Mouse (Mus musculus) cerebellum, postnatal 36 days (tissue): ENCODE data around the gene B4galnt1.
A peak's percentile ranks its signal among the peaks of the same experiment; 100 is the strongest.
"Not testable (repeated sequence)": the region's sequence is repeated elsewhere in the genome, so short reads cannot be mapped to it uniquely, and the experiment has no call there.

Source experiments
- DNase-seq, 2 experiments: peaks; one replicate each; pipeline ENCODE4 v3.0.0; 2021 to 2022; ENCODE audit warnings: mixed read lengths in 2 of 2

B4galnt1 gene

GRCm38 (mm10) chr10:127164631-127165353, at the start of gene B4galnt1:
Gene B4galnt1, plus strand, starts transcription at chr10:127165225.
- peak; percentile 83 to 87 for DNase-seq

- DNase-seq = no peak
These were observed 46.6 kb upstream of the B4galnt1 start for GRCm38 (mm10) chr10:127118470-127118869.

- no peak for DNase-seq
These were observed 45.8 kb upstream of the B4galnt1 start for GRCm38 (mm10) chr10:127119229-127119628.

GRCm38 (mm10) chr10:127120301-127121065, 44.5 kb upstream of the B4galnt1 start:
- DNase-seq = peak in 1 of 2 experiments; percentile 15

- peak; percentile 93 to 96 for DNase-seq
These were observed 44.0 kb upstream of the B4galnt1 start, which contains the start of gene Os9 for GRCm38 (mm10) chr10:127121066-127121477. Gene Os9, minus strand, starts transcription at chr10:127121131.

- DNase-seq = no peak
These were observed 43.0 kb upstream of the B4galnt1 start for GRCm38 (mm10) chr10:127122018-127122417.

GRCm38 (mm10) chr10:127122784-127123435, 42.1 kb upstream of the B4galnt1 start:
- DNase-seq = peak; percentile 67 to 70

GRCm38 (mm10) chr10:127123436-127123805, 41.6 kb upstream of the B4galnt1 start:
- DNase-seq = peak; percentile 81 to 90

GRCm38 (mm10) chr10:127125210-127126001, 39.6 kb upstream of the B4galnt1 start:
- DNase-seq = peak in 1 of 2 experiments; percentile 21

- DNase-seq = no peak
These were observed 38.4 kb upstream of the B4galnt1 start for GRCm38 (mm10) chr10:127126579-127126978.

- DNase-seq = no peak
These were observed 37.2 kb upstream of the B4galnt1 start for GRCm38 (mm10) chr10:127127711-127128279.

- DNase-seq = no peak
These were observed 35.6 kb upstream of the B4galnt1 start for GRCm38 (mm10) chr10:127129431-127129830.

- DNase-seq = no peak
These were observed 32.6 kb upstream of the B4galnt1 start for GRCm38 (mm10) chr10:127132469-127132868.

GRCm38 (mm10) chr10:127134394-127135035, 30.5 kb upstream of the B4galnt1 start:
- DNase-seq = not testable (repeated sequence)

GRCm38 (mm10) chr10:127135118-127135836, 29.7 kb upstream of the B4galnt1 start:
- DNase-seq = no peak

- no peak for DNase-seq
These were observed 28.5 kb upstream of the B4galnt1 start for GRCm38 (mm10) chr10:127136510-127136909.

- no peak for DNase-seq
These were observed 27.1 kb upstream of the B4galnt1 start for GRCm38 (mm10) chr10:127137896-127138295.

- no peak for DNase-seq
These were observed 26.5 kb upstream of the B4galnt1 start for GRCm38 (mm10) chr10:127138328-127139141.

GRCm38 (mm10) chr10:127140971-127141370, 24.1 kb upstream of the B4galnt1 start:
- DNase-seq = no peak

GRCm38 (mm10) chr10:127141500-127141899, 23.5 kb upstream of the B4galnt1 start:
- DNase-seq = no peak
